Comparison of ENCODE assay signal across 14 mouse cellular contexts in the genomic region with DNA sequence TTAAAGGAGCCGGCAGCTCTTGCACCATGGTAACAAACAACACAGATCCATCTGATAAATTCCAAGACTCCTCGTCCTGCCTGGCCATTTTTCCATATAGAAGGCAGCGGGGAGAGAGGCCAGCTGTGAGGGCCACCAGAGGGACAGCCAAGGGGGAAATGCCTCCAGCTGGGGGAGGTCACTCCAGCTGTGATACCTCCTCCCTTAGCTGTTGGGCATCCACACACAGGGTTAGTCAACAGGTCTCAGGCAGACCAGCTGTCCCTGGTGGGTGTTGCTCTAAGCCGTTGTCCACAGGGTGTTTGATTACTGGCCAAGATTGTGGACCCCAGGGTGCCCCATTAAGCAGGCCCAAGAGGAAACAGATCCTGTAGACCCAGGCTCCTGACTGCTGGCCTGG.
A peak's percentile ranks its signal among the peaks of the same experiment; 100 is the strongest.
DNase-seq lines count a peak whose midpoint lies in the region; ATAC-seq and TF ChIP-seq lines count a peak whose summit lies in the region.
"Had no signal": no experiment of that assay in that cellular context is flagged by ENCODE, and none has a peak within 500 bp of the region (broad histone marks: within the 10 kb centered on the region; RNA-seq: fewer than 3 reads in every experiment).

No protein-coding gene starts in this region.

- peaks cover 13% of the 10 kb centered on the region for H3K4me1 ChIP-seq in kidney, embryonic 16.5 days (ENCODE audit: insufficient read depth, low read length)
- peaks cover 18% of the 10 kb centered on the region for H3K4me1 ChIP-seq in midbrain, embryonic 10.5 days
- H3K4me1 ChIP-seq in midbrain, embryonic 13.5 days (replicated peaks): peaks cover 9% of the 10 kb centered on the region
- H3K4me1 ChIP-seq in intestine, embryonic 16.5 days (ENCODE audit: control insufficient read depth, insufficient read depth, low read length): peaks cover 14% of the 10 kb centered on the region; the same call in 1 of the 2 replicates
- no peaks in the 10 kb centered on the region for H3K4me1 ChIP-seq in stomach, postnatal 0 days (replicated peaks; ENCODE audit: control insufficient read depth, insufficient read depth)
- H3K4me1 ChIP-seq: forebrain, embryonic 15.5 days had no signal

- no peak for TF ChIP-seq CTCF in stomach, postnatal 0 days (IDR thresholded peaks at IDR 0.05; ENCODE audit: low read depth)

- H3K4me2 ChIP-seq in kidney, embryonic 16.5 days (replicated peaks; ENCODE audit: low read depth, low read length): no peak overlapping the region
- H3K4me2 ChIP-seq in midbrain, embryonic 13.5 days (replicated peaks): no peak overlapping the region
- no peak overlapping the region for H3K4me2 ChIP-seq in intestine, embryonic 16.5 days (ENCODE audit: low read depth, low read length)
- H3K4me2 ChIP-seq in stomach, postnatal 0 days (replicated peaks; ENCODE audit: low read depth): no peak overlapping the region
- H3K4me2 ChIP-seq: forebrain, embryonic 15.5 days; liver, embryonic 11.5 days; midbrain, embryonic 15.5 days had no signal

- H3K9me3 ChIP-seq in kidney, embryonic 16.5 days (ENCODE audit: low read length): no peaks in the 10 kb centered on the region
- no peaks in the 10 kb centered on the region for H3K9me3 ChIP-seq in midbrain, embryonic 10.5 days (replicated peaks)
- H3K9me3 ChIP-seq in midbrain, embryonic 13.5 days: no peaks in the 10 kb centered on the region
- H3K9me3 ChIP-seq in intestine, embryonic 16.5 days (ENCODE audit: control insufficient read depth, low read length): no peaks in the 10 kb centered on the region
- H3K9me3 ChIP-seq in stomach, postnatal 0 days (ENCODE audit: control insufficient read depth, low read length): no peaks in the 10 kb centered on the region
- H3K9me3 ChIP-seq: forebrain, embryonic 15.5 days; midbrain, embryonic 15.5 days had no signal

- H3K27ac ChIP-seq in kidney, embryonic 16.5 days (ENCODE audit: low read length): no peak overlapping the region
- H3K27ac ChIP-seq in midbrain, embryonic 10.5 days (replicated peaks): 0 out of 2 replicates have a peak overlapping the region, but pooled peaks have one; percentile 1
- no peak overlapping the region for H3K27ac ChIP-seq in midbrain, embryonic 13.5 days
- H3K27ac ChIP-seq in intestine, embryonic 16.5 days (ENCODE audit: low read length): peak overlapping the region; percentile 65
- peak overlapping the region; percentile 69 for H3K27ac ChIP-seq in stomach, postnatal 0 days (replicated peaks)
- H3K27ac ChIP-seq: forebrain, embryonic 15.5 days; gastrocnemius, adult 2 months; midbrain, embryonic 15.5 days had no signal

- ATAC-seq in kidney, embryonic 16.5 days (ENCODE audit: low FRiP score, low TSS enrichment): peak; percentile 61; the same call in 1 of the 2 replicates
- no peak for ATAC-seq in midbrain, embryonic 13.5 days
- no peak for ATAC-seq in intestine, embryonic 16.5 days
- ATAC-seq in stomach, postnatal 0 days (ENCODE audit: low FRiP score, low TSS enrichment): peak; percentile 58; the same call in 1 of the 2 replicates
- ATAC-seq: forebrain, embryonic 15.5 days; midbrain, embryonic 15.5 days had no signal

- WGBS in kidney, embryonic 16.5 days: 28% methylated on average over 4 of the region's 4 CpGs
- 29% methylated on average over 4 of the region's 4 CpGs for WGBS in midbrain, embryonic 10.5 days
- WGBS in midbrain, embryonic 13.5 days: 26% methylated on average over 4 of the region's 4 CpGs
- 16% methylated on average over 4 of the region's 4 CpGs for WGBS in intestine, embryonic 16.5 days
- WGBS in stomach, postnatal 0 days: 13% methylated on average over 4 of the region's 4 CpGs

- no peak overlapping the region for H3K9ac ChIP-seq in kidney, embryonic 16.5 days (replicated peaks; ENCODE audit: low read length)
- no peak overlapping the region for H3K9ac ChIP-seq in midbrain, embryonic 13.5 days (replicated peaks)
- H3K9ac ChIP-seq in intestine, embryonic 16.5 days (ENCODE audit: low read depth, low read length): no peak overlapping the region
- no peak overlapping the region for H3K9ac ChIP-seq in stomach, postnatal 0 days (ENCODE audit: low read length)
- H3K9ac ChIP-seq: forebrain, embryonic 15.5 days; midbrain, embryonic 15.5 days had no signal

- H3K4me3 ChIP-seq in kidney, embryonic 16.5 days (ENCODE audit: low read length): no peak overlapping the region
- H3K4me3 ChIP-seq in midbrain, embryonic 10.5 days: no peak overlapping the region
- H3K4me3 ChIP-seq in midbrain, embryonic 13.5 days (replicated peaks): no peak overlapping the region
- no peak overlapping the region for H3K4me3 ChIP-seq in intestine, embryonic 16.5 days (ENCODE audit: low read length)
- H3K4me3 ChIP-seq in stomach, postnatal 0 days (ENCODE audit: low read depth, low read length): no peak overlapping the region
- H3K4me3 ChIP-seq: forebrain, embryonic 15.5 days; gastrocnemius, adult 2 months; midbrain, embryonic 15.5 days had no signal

- H3K36me3 ChIP-seq in kidney, embryonic 16.5 days (ENCODE audit: insufficient read depth, low read length): no peaks in the 10 kb centered on the region
- no peaks in the 10 kb centered on the region for H3K36me3 ChIP-seq in midbrain, embryonic 10.5 days
- no peaks in the 10 kb centered on the region for H3K36me3 ChIP-seq in midbrain, embryonic 13.5 days
- no peaks in the 10 kb centered on the region for H3K36me3 ChIP-seq in intestine, embryonic 16.5 days (ENCODE audit: control insufficient read depth, insufficient read depth, low read length)
- no peaks in the 10 kb centered on the region for H3K36me3 ChIP-seq in stomach, postnatal 0 days (ENCODE audit: control insufficient read depth, insufficient read depth, low read length)
- H3K36me3 ChIP-seq: forebrain, embryonic 15.5 days; midbrain, embryonic 15.5 days had no signal

- TF ChIP-seq EP300 in stomach, postnatal 0 days (optimal IDR thresholded peaks at IDR 0.05): no peak

- no peak for DNase-seq in kidney, postnatal 36 days
- no peak for DNase-seq in midbrain, embryonic 10.5 days (ENCODE audit: low spot score)
- no peak for DNase-seq in stomach, postnatal 0 days (ENCODE audit: low spot score)
- DNase-seq in frontal cortex, postnatal 25 days (ENCODE audit: low spot score in 2 of 2): no peak
- DNase-seq: adrenal gland, postnatal 14 days; cerebellum, adult 2 months; gastrocnemius, adult 2 months; layer of hippocampus, adult 9-11 months had no signal

- no peaks in the 10 kb centered on the region for H3K27me3 ChIP-seq in kidney, embryonic 16.5 days (ENCODE audit: insufficient read depth, low read length)
- H3K27me3 ChIP-seq in midbrain, embryonic 10.5 days (ENCODE audit: low read depth, poor library complexity, severe bottlenecking): peaks cover 44% of the 10 kb centered on the region
- H3K27me3 ChIP-seq in midbrain, embryonic 13.5 days: peaks cover 8% of the 10 kb centered on the region; the same call in 1 of the 2 replicates
- no peaks in the 10 kb centered on the region for H3K27me3 ChIP-seq in intestine, embryonic 16.5 days (replicated peaks; ENCODE audit: control insufficient read depth, insufficient read depth, low read length)
- no peaks in the 10 kb centered on the region for H3K27me3 ChIP-seq in stomach, postnatal 0 days (ENCODE audit: control insufficient read depth, insufficient read depth, low read length)
- H3K27me3 ChIP-seq: forebrain, embryonic 15.5 days; midbrain, embryonic 15.5 days had no signal

Comparison
In these comparisons a context has a peak if more than half of its experiments do, and no peak if none do; other contexts are left out.
1. H3K27ac ChIP-seq: peak in midbrain, embryonic 10.5 days (single experiment), intestine, embryonic 16.5 days (single experiment) and stomach, postnatal 0 days (single experiment); none in kidney, embryonic 16.5 days (single experiment) and midbrain, embryonic 13.5 days (single experiment).
2. ATAC-seq: peak in kidney, embryonic 16.5 days (single experiment) and stomach, postnatal 0 days (single experiment); none in midbrain, embryonic 13.5 days (single experiment) and intestine, embryonic 16.5 days (single experiment).